Mouse (Mus musculus) liver, postnatal 0 days (tissue): ENCODE data around the gene Pop5.

Experiments used
- CTCF ChIP-seq: sonication (generic); IDR thresholded peaks from 2 replicates; pipeline ENCODE4 v1.5.1; 2016; ENCODE audit warnings: antibody characterized with exemption, low read depth
- EP300 ChIP-seq: IDR thresholded peaks from 2 replicates; pipeline ENCODE4 v1.6.1; 2016; ENCODE audit warnings: antibody characterized with exemption, low read depth, mild to moderate bottlenecking

DNA sequence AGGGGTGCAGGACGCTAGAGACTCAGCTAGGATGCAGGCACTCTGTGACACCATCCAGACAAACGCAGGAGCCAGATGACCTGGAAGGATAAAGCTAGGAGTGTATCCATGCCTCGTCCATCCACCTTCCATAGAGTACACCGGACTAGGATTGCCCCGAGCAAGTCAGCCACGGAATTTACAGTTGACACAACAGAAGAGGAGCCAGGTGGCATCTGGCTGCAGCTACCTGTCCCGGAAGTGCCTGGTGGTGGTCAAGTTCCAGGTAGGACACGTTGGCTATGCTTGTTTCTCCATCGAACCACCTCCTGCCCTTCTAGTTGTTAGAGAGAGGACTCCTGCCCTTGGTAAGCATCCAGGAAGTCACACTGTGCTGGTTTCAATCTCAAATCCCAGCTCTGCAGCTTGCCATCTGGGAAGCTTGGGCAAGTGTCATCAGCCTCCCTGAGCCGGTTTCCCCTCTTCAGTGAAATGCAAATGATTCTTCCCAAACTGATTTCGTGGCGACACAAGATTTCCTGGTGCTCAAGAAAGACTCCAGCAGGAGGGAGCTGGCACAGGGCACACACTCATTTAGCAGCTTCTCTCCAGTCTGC, 40.9 kb upstream of the Pop5 start:
- TF ChIP-seq CTCF = no peak
- no peak for TF ChIP-seq EP300
